10 mouse cellular contexts compared by ENCODE assay signal in genomic region chr12:85631196-85631595, GRCm38 (mm10). TPM values are rescaled to one million over a fixed set of nuclear protein-coding genes. Genes with fewer than 3 reads are reported as not detected.
DNase-seq lines count a peak whose midpoint lies in the region; ATAC-seq lines count a peak whose summit lies in the region.
"Had no signal": no experiment of that assay in that cellular context is flagged by ENCODE, and none has a peak within 500 bp of the region (broad histone marks: within the 10 kb centered on the region; RNA-seq: fewer than 3 reads in every experiment).

No protein-coding gene starts in this region.

- no peak for DNase-seq in cerebellum, adult 8-10 months
- DNase-seq in lung, adult 18-20 months, result peak; percentile 65 to 74
- DNase-seq in lung, postnatal 10 days, result no peak
- peak; percentile 59 to 67 for DNase-seq in cerebellum, postnatal 25 days
- DNase-seq in lung, postnatal 36 days, result peak; percentile 62
- no peak for DNase-seq in frontal cortex, adult 2 months (ENCODE audit: extremely low spot score in 1 of 2, low spot score in 1 of 2)
- DNase-seq in frontal cortex, postnatal 25 days (ENCODE audit: low spot score in 2 of 2), result no peak
- DNase-seq: right cerebral cortex, adult 18-20 months had no signal

- ATAC-seq in cerebellum, adult (ENCODE audit: insufficient number of reproducible peaks, low FRiP score, low TSS enrichment), result peak; percentile 47; the same call in 1 of the 2 replicates
- ATAC-seq: intestine, postnatal 0 days had no signal

RNA-seq across cellular contexts. Expression of gene Jdp2, which starts 32.4 kb away (rescaled TPM):
- 45.8 and 51.8 TPM in 2 replicates for polyA plus RNA-seq in frontal cortex, adult 2 months (2012; rRNA removed)

RNA-seq across cellular contexts. Expression of gene Batf, which starts 55.3 kb away (rescaled TPM):
- polyA plus RNA-seq in frontal cortex, adult 2 months (2012; rRNA removed), result 0.56 and 0.74 TPM in 2 replicates

Comparison
In these comparisons a context has a peak if more than half of its experiments do, and no peak if none do; other contexts are left out.
1. DNase-seq: peak in lung, adult 18-20 months (2 of 2), cerebellum, postnatal 25 days (2 of 2) and lung, postnatal 36 days (single experiment); none in cerebellum, adult 8-10 months (single experiment), lung, postnatal 10 days (single experiment), frontal cortex, adult 2 months (0 of 2) and frontal cortex, postnatal 25 days (0 of 2).